Mouse (Mus musculus) forelimb bud, embryonic 11.5 days (tissue): Measurements from ENCODE around the gene Tbc1d1.

Experiments used
- DNase-seq: peaks from one replicate; pipeline ENCODE4 v3.0.0-alpha.2; 2012; ENCODE audit warnings: low read depth, low spot score

The Tbc1d1 gene

GRCm38 (mm10) chr5:64277646-64278191 is 121.6 kb downstream of the Tbc1d1 start:
- DNase-seq, result no peak

GRCm38 (mm10) chr5:64279668-64280067 is 123.6 kb downstream of the Tbc1d1 start:
- DNase-seq, result no peak

GRCm38 (mm10) chr5:64280191-64280590 is 124.1 kb downstream of the Tbc1d1 start:
- no peak for DNase-seq

- no peak for DNase-seq
Observed at GRCm38 (mm10) chr5:64280613-64281012, 124.5 kb downstream of the Tbc1d1 start.

- DNase-seq, result no peak
Observed at GRCm38 (mm10) chr5:64281674-64282073, 125.6 kb downstream of the Tbc1d1 start.

GRCm38 (mm10) chr5:64282594-64282993 is 126.5 kb downstream of the Tbc1d1 start:
- no peak for DNase-seq

GRCm38 (mm10) chr5:64285289-64285688 is 129.2 kb downstream of the Tbc1d1 start:
- no peak for DNase-seq

GRCm38 (mm10) chr5:64285851-64286250 is 129.7 kb downstream of the Tbc1d1 start:
- no peak for DNase-seq

GRCm38 (mm10) chr5:64287287-64287686 is 131.2 kb downstream of the Tbc1d1 start:
- no peak for DNase-seq

- no peak for DNase-seq
Observed at GRCm38 (mm10) chr5:64288031-64288928, 132.2 kb downstream of the Tbc1d1 start.

- peak; percentile 70 for DNase-seq
Observed at GRCm38 (mm10) chr5:64289202-64290060, 133.3 kb downstream of the Tbc1d1 start.

- no peak for DNase-seq
Observed at GRCm38 (mm10) chr5:64290061-64290345, 133.9 kb downstream of the Tbc1d1 start.

GRCm38 (mm10) chr5:64291657-64292056 is 135.6 kb downstream of the Tbc1d1 start:
- DNase-seq, result no peak

- no peak for DNase-seq
Observed at GRCm38 (mm10) chr5:64295621-64296020, 139.5 kb downstream of the Tbc1d1 start.

GRCm38 (mm10) chr5:64296328-64296727 is 140.2 kb downstream of the Tbc1d1 start:
- no peak for DNase-seq

GRCm38 (mm10) chr5:64297100-64297499 is 141.0 kb downstream of the Tbc1d1 start:
- DNase-seq, result peak; percentile 27

- DNase-seq, result peak; percentile 25
Observed at GRCm38 (mm10) chr5:64298331-64299036, 142.4 kb downstream of the Tbc1d1 start.

GRCm38 (mm10) chr5:64299508-64300324 is 143.6 kb downstream of the Tbc1d1 start:
- no peak for DNase-seq

GRCm38 (mm10) chr5:64301246-64301645 is 145.1 kb downstream of the Tbc1d1 start:
- DNase-seq, result no peak

- no peak for DNase-seq
Observed at GRCm38 (mm10) chr5:64307289-64307688, 151.2 kb downstream of the Tbc1d1 start.

GRCm38 (mm10) chr5:64312295-64312694 is 156.2 kb downstream of the Tbc1d1 start:
- no peak for DNase-seq
